Mouse (Mus musculus): ENCODE measurements around the gene Ifna7. TPM values are rescaled to one million over a fixed set of nuclear protein-coding genes. Genes with fewer than 3 reads are reported as not detected.

The Ifna7 gene
- total RNA-seq (2023) = not detected

GRCm38 (mm10) chr4:88815928-88816327, at the start of gene Ifna7:
TSS of gene Ifna7 (plus strand) at chr4:88816228.

GRCm38 (mm10) chr4:88773534-88773933, 42.5 kb upstream of the Ifna7 start, which contains the start of gene Gm13290:
TSS of gene Gm13290 (plus strand) at chr4:88773834.

GRCm38 (mm10) chr4:88776622-88777021, 39.4 kb upstream of the Ifna7 start, which contains the start of gene Gm13289:
TSS of gene Gm13289 (plus strand) at chr4:88776922.

GRCm38 (mm10) chr4:88779550-88779949, 36.5 kb upstream of the Ifna7 start, which contains the start of gene Gm13272:
TSS of gene Gm13272 (plus strand) at chr4:88779850.

GRCm38 (mm10) chr4:88781831-88782230, 34.2 kb upstream of the Ifna7 start, which contains the start of gene Ifnz:
TSS of gene Ifnz (plus strand) at chr4:88782131.

GRCm38 (mm10) chr4:88785409-88785808, 30.6 kb upstream of the Ifna7 start, which contains the start of gene Gm13276:
TSS of gene Gm13276 (plus strand) at chr4:88785709.

GRCm38 (mm10) chr4:88788402-88788801, 27.6 kb upstream of the Ifna7 start, which contains the start of gene Gm13277:
TSS of gene Gm13277 (plus strand) at chr4:88788632.

GRCm38 (mm10) chr4:88791250-88791649, 24.8 kb upstream of the Ifna7 start, which contains the start of gene Gm13278:
TSS of gene Gm13278 (plus strand) at chr4:88791550.

GRCm38 (mm10) chr4:88793936-88794675, 21.9 kb upstream of the Ifna7 start, which contains the start of gene Gm13275:
TSS of gene Gm13275 (plus strand) at chr4:88794487.

GRCm38 (mm10) chr4:88797097-88797496, 18.9 kb upstream of the Ifna7 start, which contains the start of gene Gm13279:
TSS of gene Gm13279 (plus strand) at chr4:88797397.

GRCm38 (mm10) chr4:88799365-88799764, 16.7 kb upstream of the Ifna7 start, which contains the start of gene Gm13285:
TSS of gene Gm13285 (plus strand) at chr4:88799665.

GRCm38 (mm10) chr4:88802954-88803353, 13.1 kb upstream of the Ifna7 start, which contains the start of gene Gm13287:
TSS of gene Gm13287 (plus strand) at chr4:88803254.

GRCm38 (mm10) chr4:88805231-88805630, 10.8 kb upstream of the Ifna7 start, which contains the start of gene Gm13288:
TSS of gene Gm13288 (plus strand) at chr4:88805531.

GRCm38 (mm10) chr4:88819659-88820058, 3.6 kb downstream of the Ifna7 start, which contains the start of gene Ifna11:
TSS of gene Ifna11 (plus strand) at chr4:88819959.

GRCm38 (mm10) chr4:88827116-88827515, 11.1 kb downstream of the Ifna7 start, which contains the start of gene Ifna6:
TSS of gene Ifna6 (plus strand) at chr4:88827416.

GRCm38 (mm10) chr4:88835225-88835624, 19.2 kb downstream of the Ifna7 start, which contains the start of gene Ifna5:
TSS of gene Ifna5 (plus strand) at chr4:88835525.

GRCm38 (mm10) chr4:88841438-88841911, 25.4 kb downstream of the Ifna7 start, which contains the start of gene Ifna4:
TSS of gene Ifna4 (plus strand) at chr4:88841861.

GRCm38 (mm10) chr4:88849698-88850097, 33.7 kb downstream of the Ifna7 start, which contains the start of gene Ifna1:
TSS of gene Ifna1 (plus strand) at chr4:88850087.

Other genes starting within 250 kb of the Ifna7 start
- gene Ifna14, start 244.4 kb upstream of the Ifna7 start, total RNA-seq (2023) = not detected
- not detected for gene Ifna9, start 223.8 kb upstream of the Ifna7 start, total RNA-seq (2023)
- gene Ifna12, start 212.9 kb upstream of the Ifna7 start, total RNA-seq (2023) = not detected
- not detected for gene C87499, start 181.8 kb upstream of the Ifna7 start, total RNA-seq (2023)
- gene Ifna13, start 171.8 kb upstream of the Ifna7 start, total RNA-seq (2023) = not detected
- gene Ifna16, start 139.3 kb upstream of the Ifna7 start, total RNA-seq (2023) = not detected
- gene Ifna2, start 132.3 kb upstream of the Ifna7 start, total RNA-seq (2023) = not detected
- not detected for gene Ifnab, start 124.9 kb upstream of the Ifna7 start, total RNA-seq (2023)
- not detected for gene Gm26566, start 94.4 kb upstream of the Ifna7 start, total RNA-seq (2023)
- 10 to 100 TPM; 18.7 to 20.6 TPM for gene Klhl9, start 93.8 kb upstream of the Ifna7 start, total RNA-seq (2023)
- gene Gm13271, start 61.4 kb upstream of the Ifna7 start, total RNA-seq (2023) = not detected
- gene Gm13283, start 56.1 kb upstream of the Ifna7 start, total RNA-seq (2023) = not detected
- gene Gm13290, start 42.4 kb upstream of the Ifna7 start, total RNA-seq (2023) = not detected
- not detected for gene Gm13289, start 39.3 kb upstream of the Ifna7 start, total RNA-seq (2023)
- not detected for gene Gm13272, start 36.4 kb upstream of the Ifna7 start, total RNA-seq (2023)
- not detected for gene Ifnz, start 34.1 kb upstream of the Ifna7 start, total RNA-seq (2023)
- not detected for gene Gm13276, start 30.5 kb upstream of the Ifna7 start, total RNA-seq (2023)
- not detected for gene Gm13277, start 27.6 kb upstream of the Ifna7 start, total RNA-seq (2023)
- gene Gm13278, start 24.7 kb upstream of the Ifna7 start, total RNA-seq (2023) = not detected
- gene Gm13275, start 21.7 kb upstream of the Ifna7 start, total RNA-seq (2023) = not detected
- not detected for gene Gm13279, start 18.8 kb upstream of the Ifna7 start, total RNA-seq (2023)
- gene Gm13285, start 16.6 kb upstream of the Ifna7 start, total RNA-seq (2023) = not detected
- gene Gm13287, start 13.0 kb upstream of the Ifna7 start, total RNA-seq (2023) = not detected
- gene Gm13288, start 10.7 kb upstream of the Ifna7 start, total RNA-seq (2023) = not detected
- not detected for gene Ifna11, start 3.7 kb downstream of the Ifna7 start, total RNA-seq (2023)
- not detected for gene Ifna6, start 11.2 kb downstream of the Ifna7 start, total RNA-seq (2023)
- gene Ifna5, start 19.3 kb downstream of the Ifna7 start, total RNA-seq (2023) = not detected
- not detected for gene Ifna4, start 25.6 kb downstream of the Ifna7 start, total RNA-seq (2023)
- not detected for gene Ifna1, start 33.9 kb downstream of the Ifna7 start, total RNA-seq (2023)
- gene Ifne, start 64.0 kb downstream of the Ifna7 start, total RNA-seq (2023) = not detected